Mouse (Mus musculus): ENCODE measurements around the gene Ndufs1. TPM values are rescaled to one million over a fixed set of nuclear protein-coding genes. Genes with fewer than 3 reads are reported as not detected.
A peak's percentile ranks its signal among the peaks of the same experiment; 100 is the strongest.
"Not testable (repeated sequence)": the region's sequence is repeated elsewhere in the genome, so short reads cannot be mapped to it uniquely, and the experiment has no call there.

Gene Ndufs1
- polyA plus RNA-seq, 1 experiment: 87.9 TPM

DNA sequence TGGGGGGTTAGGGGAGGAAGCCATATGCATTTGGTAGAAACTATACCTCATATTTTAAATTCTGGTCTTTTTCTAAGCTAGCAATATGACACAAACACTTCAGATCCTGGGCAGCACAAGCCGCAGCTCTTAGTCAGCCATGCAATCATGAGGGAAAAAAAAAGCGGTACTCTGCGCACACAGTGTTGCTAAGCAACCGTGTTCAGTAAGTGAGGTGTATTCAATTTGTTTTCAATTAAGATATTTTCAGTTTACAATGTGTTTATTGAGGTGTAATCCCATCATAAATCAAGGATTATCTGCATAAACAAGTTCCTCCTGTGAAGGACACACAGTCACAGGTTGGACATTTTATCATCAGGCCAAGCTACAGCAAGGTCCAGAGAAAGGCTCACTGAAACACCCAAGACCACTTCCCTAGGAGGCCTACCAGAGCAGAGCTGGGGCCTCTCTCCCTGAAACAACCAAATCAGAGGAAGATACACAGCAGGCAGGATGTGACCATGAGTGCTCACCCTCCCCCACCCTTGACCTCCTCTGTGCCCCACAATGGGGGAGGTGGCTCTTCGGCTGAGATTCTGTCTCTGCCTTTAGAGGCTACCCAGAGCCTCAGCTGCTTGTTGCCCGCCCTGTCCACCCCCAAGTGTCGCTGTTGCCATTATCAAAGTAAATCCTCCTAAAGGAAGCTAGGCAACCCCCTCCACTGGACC lies 27.5 kb upstream of the Ndufs1 start:
- no peak for TF ChIP-seq POLR2A (IDR thresholded peaks at IDR 0.05; ENCODE audit: borderline replicate concordance, extremely low read depth, insufficient read depth, insufficient read length, poor library complexity, severe bottlenecking)
- TF ChIP-seq CTCF (IDR thresholded peaks at IDR 0.05; ENCODE audit: borderline replicate concordance, extremely low read depth, insufficient read depth, insufficient read length): peak; percentile 38; the same call in 1 of the 2 replicates
- peak; percentile 89 for DNase-seq (ENCODE audit: low read depth)

DNA sequence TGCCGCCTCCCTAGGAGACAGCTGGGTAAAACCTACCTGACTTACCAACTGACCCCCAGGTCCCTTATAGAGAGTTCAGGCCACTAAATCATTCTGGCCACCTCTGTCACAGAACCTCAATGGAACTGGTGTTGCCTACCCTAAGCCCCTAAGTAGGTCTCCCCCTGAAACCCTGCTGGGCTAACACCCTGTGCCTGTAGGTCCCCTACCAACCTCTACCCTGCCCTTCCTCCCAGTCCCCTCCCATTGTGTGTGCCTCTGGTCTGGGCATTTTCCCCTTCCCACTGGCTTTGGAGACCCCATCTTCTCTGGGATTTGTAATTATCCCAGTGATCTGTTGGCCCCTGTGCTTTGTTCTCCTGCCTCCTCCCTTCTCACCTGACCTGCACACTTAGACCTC lies 26.8 kb upstream of the Ndufs1 start:
- TF ChIP-seq CTCF (IDR thresholded peaks at IDR 0.05; ENCODE audit: borderline replicate concordance, extremely low read depth, insufficient read depth, insufficient read length) (no peak), POLR2A (IDR thresholded peaks at IDR 0.05; ENCODE audit: borderline replicate concordance, extremely low read depth, insufficient read depth, insufficient read length, poor library complexity, severe bottlenecking) (no peak)
- no peak for DNase-seq (ENCODE audit: low read depth)

- TF ChIP-seq POLR2A (IDR thresholded peaks at IDR 0.05; ENCODE audit: borderline replicate concordance, extremely low read depth, insufficient read depth, insufficient read length, poor library complexity, severe bottlenecking): no peak
- no peak for TF ChIP-seq CTCF (IDR thresholded peaks at IDR 0.05; ENCODE audit: borderline replicate concordance, extremely low read depth, insufficient read depth, insufficient read length)
- no peak for DNase-seq (ENCODE audit: low read depth)
Measured at GRCm38 (mm10) chr1:63201672-63202071, 25.0 kb upstream of the Ndufs1 start.

DNA sequence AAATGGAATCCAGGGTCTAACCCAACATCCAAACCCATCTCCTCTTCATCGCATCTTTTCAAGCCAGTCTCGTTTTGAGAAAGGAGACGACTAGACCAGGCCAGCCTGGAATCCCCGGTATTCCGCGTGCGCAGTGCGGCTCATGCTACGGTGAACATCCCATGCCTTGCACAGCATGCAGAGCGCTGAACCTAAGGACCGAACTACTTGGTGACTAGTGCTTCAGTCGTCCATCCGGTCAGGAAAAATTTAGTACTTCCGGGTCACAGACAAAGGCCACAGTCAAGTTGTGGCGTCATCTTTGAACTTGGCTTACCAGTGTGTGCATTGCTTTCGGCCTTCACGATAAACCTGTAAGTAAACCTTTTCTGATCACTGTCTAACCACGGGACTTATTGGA lies 23.7 kb upstream of the Ndufs1 start:
- no peak for DNase-seq (ENCODE audit: low read depth)
- no peak for TF ChIP-seq POLR2A (IDR thresholded peaks at IDR 0.05; ENCODE audit: borderline replicate concordance, extremely low read depth, insufficient read depth, insufficient read length, poor library complexity, severe bottlenecking)

DNA sequence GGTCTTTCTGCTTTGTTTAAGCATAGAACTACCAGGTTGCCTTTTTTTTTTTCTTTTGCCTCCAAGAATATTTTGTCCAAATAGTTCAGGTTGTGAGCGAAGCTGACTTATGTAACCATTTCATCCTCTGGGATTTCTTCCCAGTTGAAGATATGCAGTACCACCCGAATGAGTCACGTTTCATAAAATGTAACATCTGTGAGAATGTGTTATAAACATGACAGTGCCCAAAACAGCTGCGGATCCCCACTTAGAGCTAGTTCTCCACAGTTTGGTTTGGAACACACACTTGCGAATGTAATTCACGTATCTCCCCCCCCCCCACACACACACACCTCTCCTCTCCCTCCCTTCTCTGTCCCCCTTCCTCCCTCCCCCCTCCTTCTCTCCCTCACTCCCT lies 22.8 kb upstream of the Ndufs1 start:
- no peak for DNase-seq (ENCODE audit: low read depth)
- TF ChIP-seq POLR2A (IDR thresholded peaks at IDR 0.05; ENCODE audit: borderline replicate concordance, extremely low read depth, insufficient read depth, insufficient read length, poor library complexity, severe bottlenecking) (no peak), CTCF (IDR thresholded peaks at IDR 0.05; ENCODE audit: borderline replicate concordance, extremely low read depth, insufficient read depth, insufficient read length) (no peak)

DNA sequence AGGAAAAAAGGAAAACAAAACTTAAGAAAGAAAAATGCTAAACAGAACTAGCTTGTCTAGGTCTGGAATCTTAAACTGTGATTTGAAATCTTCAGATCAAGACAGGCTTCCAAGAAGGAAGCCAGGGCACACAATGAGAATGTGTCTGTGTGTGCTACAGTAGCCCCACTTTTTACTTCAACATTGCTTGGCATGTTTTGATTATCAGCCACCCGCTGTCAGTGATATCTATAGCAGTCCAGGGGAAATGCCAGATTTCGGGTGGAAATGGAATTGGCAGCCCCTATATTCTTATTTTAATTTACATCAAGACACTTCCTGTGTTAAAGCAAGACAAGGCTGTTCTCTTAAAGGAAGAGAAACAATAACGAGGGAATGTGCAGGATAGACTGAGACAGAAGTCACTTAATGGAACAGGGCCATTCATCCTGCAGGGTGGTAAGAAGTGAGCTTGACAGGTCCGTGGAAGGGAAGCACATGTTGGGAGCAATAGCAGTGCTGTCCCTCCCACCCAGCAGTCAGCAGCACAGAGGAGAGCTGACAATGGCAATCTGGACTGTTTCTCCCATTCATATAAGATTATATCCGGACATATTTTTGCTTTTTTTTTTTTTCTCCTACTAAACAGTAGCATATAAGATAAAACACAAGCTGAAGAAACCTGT lies 19.3 kb upstream of the Ndufs1 start:
- no peak for TF ChIP-seq POLR2A (IDR thresholded peaks at IDR 0.05; ENCODE audit: borderline replicate concordance, extremely low read depth, insufficient read depth, insufficient read length, poor library complexity, severe bottlenecking)
- no peak for TF ChIP-seq CTCF (IDR thresholded peaks at IDR 0.05; ENCODE audit: borderline replicate concordance, extremely low read depth, insufficient read depth, insufficient read length)
- peak; percentile 37 for DNase-seq (ENCODE audit: low read depth)

- DNase-seq (ENCODE audit: low read depth): no peak
- TF ChIP-seq CTCF (IDR thresholded peaks at IDR 0.05; ENCODE audit: borderline replicate concordance, extremely low read depth, insufficient read depth, insufficient read length): no peak
Measured at GRCm38 (mm10) chr1:63192306-63193065, 15.9 kb upstream of the Ndufs1 start.

DNA sequence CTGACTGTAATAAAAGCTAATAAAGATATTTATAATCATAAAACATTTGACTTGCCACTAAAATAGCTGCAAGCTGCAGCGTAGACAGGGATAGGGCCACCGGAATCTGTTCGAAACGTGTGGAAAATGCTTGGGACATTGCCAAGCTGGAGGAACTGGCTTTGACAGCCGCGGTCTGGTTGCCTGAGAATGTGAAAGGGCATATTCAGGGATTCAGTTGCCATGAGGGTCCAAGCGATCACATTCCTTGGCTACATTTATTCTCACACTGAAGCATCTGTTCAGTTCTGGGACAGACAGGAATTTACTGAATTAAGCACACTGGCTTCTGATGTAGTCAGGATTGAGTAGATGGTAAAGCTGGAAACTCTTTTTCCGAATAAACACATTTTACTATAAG lies 14.2 kb upstream of the Ndufs1 start:
- no peak for TF ChIP-seq CTCF (IDR thresholded peaks at IDR 0.05; ENCODE audit: borderline replicate concordance, extremely low read depth, insufficient read depth, insufficient read length)
- TF ChIP-seq POLR2A (IDR thresholded peaks at IDR 0.05; ENCODE audit: borderline replicate concordance, extremely low read depth, insufficient read depth, insufficient read length, poor library complexity, severe bottlenecking): no peak

DNA sequence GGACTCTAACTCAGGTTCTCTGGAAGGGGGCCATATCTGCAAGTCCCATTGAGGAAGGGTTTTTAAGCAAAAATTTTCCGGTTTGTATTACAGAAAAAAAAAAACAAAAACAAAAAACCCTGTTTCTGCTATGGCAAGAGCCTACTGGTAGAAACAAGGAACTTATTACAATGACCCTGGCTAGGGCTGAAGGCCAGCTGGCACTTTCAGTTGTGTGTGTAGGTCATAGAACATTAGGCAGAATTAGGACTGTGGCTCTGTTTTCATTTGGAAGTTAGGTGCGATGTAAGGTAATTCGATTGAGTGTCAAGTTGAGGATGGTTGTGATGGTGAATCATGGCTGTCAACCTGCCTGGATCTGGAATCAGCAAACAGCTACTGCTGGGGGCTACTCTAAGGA lies 11.9 kb upstream of the Ndufs1 start:
- DNase-seq (ENCODE audit: low read depth): no peak
- TF ChIP-seq CTCF (IDR thresholded peaks at IDR 0.05; ENCODE audit: borderline replicate concordance, extremely low read depth, insufficient read depth, insufficient read length) (no peak), POLR2A (IDR thresholded peaks at IDR 0.05; ENCODE audit: borderline replicate concordance, extremely low read depth, insufficient read depth, insufficient read length, poor library complexity, severe bottlenecking) (no peak)

More for the DNA sequence above, 14.2 kb upstream of the Ndufs1 start:
- peak; percentile 72 for DNase-seq (ENCODE audit: low read depth)

DNA sequence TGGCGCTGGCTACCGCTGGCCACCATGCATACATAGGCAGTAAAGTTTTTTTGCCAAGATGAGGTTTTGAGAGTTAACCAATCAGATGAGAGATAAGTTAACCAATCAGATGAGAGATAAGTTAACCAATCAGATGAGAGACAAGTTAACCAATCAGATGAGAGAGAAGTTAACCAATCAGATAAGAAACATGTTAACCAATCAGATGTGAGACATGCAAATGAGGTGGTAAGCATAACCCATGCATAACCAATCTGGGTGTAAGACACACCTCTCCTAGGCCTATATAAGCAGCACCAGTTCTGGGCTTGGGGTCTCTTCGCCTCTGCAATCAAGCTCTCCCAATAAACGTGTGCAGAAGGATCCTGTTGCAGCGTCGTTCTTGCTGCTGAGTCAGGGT lies 8.8 kb upstream of the Ndufs1 start:
- DNase-seq (ENCODE audit: low read depth): not testable (repeated sequence)

- peak; percentile 77 for DNase-seq (ENCODE audit: low read depth)
- TF ChIP-seq POLR2A (IDR thresholded peaks at IDR 0.05; ENCODE audit: borderline replicate concordance, extremely low read depth, insufficient read depth, insufficient read length, poor library complexity, severe bottlenecking) (no peak), CTCF (IDR thresholded peaks at IDR 0.05; ENCODE audit: borderline replicate concordance, extremely low read depth, insufficient read depth, insufficient read length) (peak; percentile 52; the same call in 1 of the 2 replicates)
Measured at GRCm38 (mm10) chr1:63182636-63183270, 6.1 kb upstream of the Ndufs1 start.
